Mouse (Mus musculus) liver, embryonic 14.5 days (tissue): ENCODE results near the gene Samt3. TPM values are rescaled to one million over a fixed set of nuclear protein-coding genes. Genes with fewer than 3 reads are reported as not detected.

Source experiments
- ATAC-seq: fragments of 200-750 bp; cut with Nextera tagmentation; 2 replicates; pipeline ENCODE4 v1.8.0; 2017; ENCODE audit warnings: moderate number of reproducible peaks, mild to moderate bottlenecking, moderate library complexity; ENCODE audit not compliant: insufficient read depth
- DNase-seq, 3 experiments: peaks; one replicate each; pipeline ENCODE4 v3.0.0-alpha.2; 2012 to 2013; ENCODE audit warnings: low read depth in 3 of 3, low spot score in 3 of 3
- H3K27ac ChIP-seq: fragments of 300-500 bp; sonication (generic); 2 replicates; pipeline ENCODE4 v1.5.1; 2014; ENCODE audit warnings: moderate library complexity, mild to moderate bottlenecking, control low read depth, inconsistent platforms
- H3K27me3 ChIP-seq: fragments of 300-500 bp; sonication (generic); 2 replicates; pipeline ENCODE4 v1.6.1; 2014; ENCODE audit warnings: mild to moderate bottlenecking, low read length, moderate library complexity; ENCODE audit not compliant: control insufficient read depth, insufficient read depth
- H3K36me3 ChIP-seq: fragments of 300-500 bp; sonication (generic); replicated peaks from 2 replicates; pipeline ENCODE4 v1.6.1; 2014; ENCODE audit warnings: low read depth; ENCODE audit not compliant: control insufficient read depth, insufficient read depth
- H3K4me1 ChIP-seq, 2 experiments: fragments of 200-500 bp in 1 of 2; fragments of 300-500 bp in 1 of 2; sonication (generic) in 1 of 2; replicated peaks; 2 replicates each; pipeline ENCODE4 v1.6.1; 2012 to 2014; ENCODE audit warnings: antibody characterized with exemption in 1 of 2, inconsistent platforms in 1 of 2, low read length in 1 of 2; ENCODE audit not compliant: control insufficient read depth in 2 of 2, insufficient read depth in 2 of 2
- H3K4me2 ChIP-seq: fragments of 300-500 bp; sonication (generic); 2 replicates; pipeline ENCODE4 v1.6.1; 2014; ENCODE audit warnings: low read depth, mild to moderate bottlenecking, control low read depth, moderate library complexity
- H3K4me3 ChIP-seq, 2 experiments: fragments of 200-500 bp in 1 of 2; fragments of 300-500 bp in 1 of 2; sonication (generic) in 1 of 2; 2 replicates each; pipeline ENCODE4 v1.5.1; 2012 to 2014; ENCODE audit warnings: low read depth in 2 of 2, low read length in 2 of 2, mild to moderate bottlenecking in 2 of 2, control low read depth in 1 of 2, inconsistent platforms in 1 of 2, moderate library complexity in 1 of 2; ENCODE audit not compliant: insufficient read depth in 1 of 2
- H3K9ac ChIP-seq: fragments of 300-500 bp; sonication (generic); replicated peaks from 2 replicates; pipeline ENCODE4 v1.6.1; 2014; ENCODE audit warnings: mild to moderate bottlenecking, control low read depth, moderate library complexity
- H3K9me3 ChIP-seq: fragments of 300-500 bp; sonication (generic); 2 replicates; pipeline ENCODE4 v1.6.1; 2016; ENCODE audit warnings: low read length, mixed read lengths; ENCODE audit not compliant: control insufficient read depth
- CTCF ChIP-seq: IDR thresholded peaks from 2 replicates; pipeline ENCODE4 v1.5.1; 2016; ENCODE audit warnings: antibody characterized with exemption, low read depth, control low read depth
- EP300 ChIP-seq: IDR thresholded peaks from 2 replicates; pipeline ENCODE4 v1.6.1; 2016; ENCODE audit warnings: antibody characterized with exemption, low read depth
- WGBS: fragments of 180-500 bp; shearing (Covaris S2); extraction: QIAGEN DNeasy Blood & Tissue Kit; methylation state at CpG from one replicate; pipeline ENCODE4 v1.1.7; 2014; ENCODE audit not compliant: insufficient replicate concordance; 5-methylcytosine and 5-hydroxymethylcytosine counted together
- polyA plus RNA-seq, 2 experiments: library from polyadenylated mRNA; depleted of rRNA in 1 of 2; stranded (reverse) in 1 of 2; unstranded in 1 of 2; fragments of >200 nt; fragmentation: Nextera tagmentation in 1 of 2; extraction: Ambion mirVana in 1 of 2; gene quantifications; 2 replicates each; pipeline versions ENCODE4 v1.2.1 to v1.2.3; 2012 to 2014

Samt3 gene
- polyA plus RNA-seq (2012; rRNA removed) (not detected in 2 replicates), polyA plus RNA-seq (2014; fragmentation: Nextera tagmentation; extraction: Ambion mirVana) (not detected in 2 replicates)

GRCm38 (mm10) chrX:86043899-86044298 lies at the start of gene Samt3:
Samt3 (plus strand) TSS chrX:86044199.
- ATAC-seq, result no peak
- DNase-seq, result no peak

GRCm38 (mm10) chrX:86016591-86016990 lies 27.4 kb upstream of the Samt3 start:
- H3K9ac ChIP-seq, result no peak overlapping the region
- no peak for ATAC-seq

More at GRCm38 (mm10) chrX:86043899-86044298, at the start of gene Samt3:
- Histone ChIP-seq H3K4me1 (no peaks in the 10 kb centered on the region), H3K36me3 (no peaks in the 10 kb centered on the region), H3K9me3 (no peaks in the 10 kb centered on the region), H3K4me2 (no peak within 1 kb of the TSS), H3K27ac (no peak within 1 kb of the TSS), H3K4me3 (no peak within 1 kb of the TSS), H3K9ac (no peak within 1 kb of the TSS), H3K27me3 (no peaks in the 10 kb centered on the region)
- TF ChIP-seq CTCF, result no peak
- TF ChIP-seq EP300, result no peak

GRCm38 (mm10) chrX:86088672-86089071 lies 44.7 kb downstream of the Samt3 start:
- Histone ChIP-seq H3K27ac (no peak overlapping the region), H3K9me3 (no peaks in the 10 kb centered on the region), H3K27me3 (no peaks in the 10 kb centered on the region), H3K4me2 (no peak overlapping the region), H3K4me3 (no peak overlapping the region), H3K4me1 (no peaks in the 10 kb centered on the region), H3K36me3 (no peaks in the 10 kb centered on the region), H3K9ac (no peak overlapping the region)
- no peak for DNase-seq
- TF ChIP-seq EP300 (no peak), CTCF (no peak)
- no peak for ATAC-seq
- WGBS, result 51% methylated on average over 1 of the region's 1 CpGs

More at GRCm38 (mm10) chrX:86016591-86016990, 27.4 kb upstream of the Samt3 start:
- no peaks in the 10 kb centered on the region for H3K36me3 ChIP-seq
- H3K27ac ChIP-seq, result no peak overlapping the region
- H3K4me1 ChIP-seq, result no peaks in the 10 kb centered on the region
- WGBS, result 14% methylated on average over 1 of the region's 1 CpGs
- H3K4me2 ChIP-seq, result no peak overlapping the region
- no peak for DNase-seq
- TF ChIP-seq CTCF (no peak), EP300 (no peak)
- no peaks in the 10 kb centered on the region for H3K9me3 ChIP-seq
- H3K27me3 ChIP-seq, result no peaks in the 10 kb centered on the region
- H3K4me3 ChIP-seq, result no peak overlapping the region

Other genes starting within 250 kb of the Samt3 start
- gene 5430427O19Rik, start 173.8 kb upstream of the Samt3 start, polyA plus RNA-seq (2012; rRNA removed), result 0.11 and 0.20 TPM in 2 replicates
- gene 5430427O19Rik, start 173.8 kb upstream of the Samt3 start, polyA plus RNA-seq (2014; fragmentation: Nextera tagmentation; extraction: Ambion mirVana), result 0.27 and 0.53 TPM in 2 replicates
- 0.06 and 0.09 TPM in 2 replicates for gene Nr0b1, start 147.6 kb downstream of the Samt3 start, polyA plus RNA-seq (2012; rRNA removed)
- gene Nr0b1, start 147.6 kb downstream of the Samt3 start, polyA plus RNA-seq (2014; fragmentation: Nextera tagmentation; extraction: Ambion mirVana), result 0.10 and 0.14 TPM in 2 replicates